Comparison of ENCODE assay signal across 15 mouse cellular contexts in genomic region chr2:24453206-24453605, GRCm38 (mm10). TPM values are rescaled to one million over a fixed set of nuclear protein-coding genes. Genes with fewer than 3 reads are reported as not detected.
DNase-seq lines count a peak whose midpoint lies in the region; ATAC-seq and TF ChIP-seq lines count a peak whose summit lies in the region.
"Had no signal": no experiment of that assay in that cellular context is flagged by ENCODE, and none has a peak within 500 bp of the region (broad histone marks: within the 10 kb centered on the region; RNA-seq: fewer than 3 reads in every experiment).

No protein-coding gene starts in this region.

- peak; percentile 100 for DNase-seq in 3T3-L1 (ENCODE audit: low read depth, low spot score)
- DNase-seq in Muller cell, postnatal 12 days (ENCODE audit: inconsistent ontology term) = peak; percentile 83
- DNase-seq in gastrocnemius, postnatal 25 days = peak; percentile 38
- DNase-seq in kidney, postnatal 0 days (ENCODE audit: low spot score) = peak; percentile 61
- no peak for DNase-seq in testis, postnatal 14 days (ENCODE audit: low spot score)
- no peak for DNase-seq in midbrain, postnatal 0 days (ENCODE audit: low spot score)
- DNase-seq in cerebellum, postnatal 25 days = no peak
- DNase-seq: cerebellum, adult 8-10 months; layer of hippocampus, postnatal 36 days; right cerebral cortex, postnatal 4 days had no signal

- H3K4me2 ChIP-seq in kidney, postnatal 0 days (ENCODE audit: low read length) = 0 out of 2 replicates have a peak overlapping the region, but pooled peaks have one; percentile 10
- no peak overlapping the region for H3K4me2 ChIP-seq in midbrain, postnatal 0 days (ENCODE audit: low read depth, low read length, poor library complexity, severe bottlenecking)
- H3K4me2 ChIP-seq: embryonic facial prominence, embryonic 13.5 days; heart, embryonic 13.5 days; limb, embryonic 15.5 days; lung, embryonic 15.5 days had no signal

- H3K27ac ChIP-seq in kidney, postnatal 0 days = peak overlapping the region; percentile 86
- no peak overlapping the region for H3K27ac ChIP-seq in midbrain, postnatal 0 days (ENCODE audit: low read depth, low read length)
- H3K27ac ChIP-seq: embryonic facial prominence, embryonic 13.5 days; heart, embryonic 13.5 days; limb, embryonic 15.5 days; lung, embryonic 15.5 days had no signal

- 45% methylated on average over 5 of the region's 5 CpGs for WGBS in kidney, postnatal 0 days
- 83% methylated on average over 5 of the region's 5 CpGs for WGBS in midbrain, postnatal 0 days

- H3K4me1 ChIP-seq in kidney, postnatal 0 days (replicated peaks; ENCODE audit: insufficient read depth, low read length) = peaks cover 25% of the 10 kb centered on the region
- H3K4me1 ChIP-seq in midbrain, postnatal 0 days (ENCODE audit: insufficient read depth, low read length) = no peaks in the 10 kb centered on the region
- H3K4me1 ChIP-seq: embryonic facial prominence, embryonic 13.5 days; heart, embryonic 13.5 days; limb, embryonic 15.5 days; lung, embryonic 15.5 days had no signal

- ATAC-seq in kidney, postnatal 0 days (replicated peaks; ENCODE audit: low FRiP score, low read depth) = no peak; the same call in 1 of the 2 replicates
- no peak for ATAC-seq in midbrain, postnatal 0 days (ENCODE audit: low FRiP score)
- ATAC-seq: activated CD4-positive, CD25-positive, alpha-beta regulatory T cell, adult 4 months had no signal

- no peak for TF ChIP-seq CTCF in kidney, postnatal 0 days (IDR thresholded peaks at IDR 0.05; ENCODE audit: low read depth)
- no peak for TF ChIP-seq CTCF in midbrain, postnatal 0 days (IDR thresholded peaks at IDR 0.05)

- no peaks in the 10 kb centered on the region for H3K9me3 ChIP-seq in kidney, postnatal 0 days (replicated peaks; ENCODE audit: low read length)
- no peaks in the 10 kb centered on the region for H3K9me3 ChIP-seq in midbrain, postnatal 0 days (ENCODE audit: low read length)
- H3K9me3 ChIP-seq: embryonic facial prominence, embryonic 13.5 days; heart, embryonic 13.5 days; limb, embryonic 15.5 days; lung, embryonic 15.5 days had no signal

- 0 out of 2 replicates have a peak, but pooled peaks cover 8% of the 10 kb centered on the region for H3K36me3 ChIP-seq in kidney, postnatal 0 days (ENCODE audit: insufficient read depth, low read length)
- no peaks in the 10 kb centered on the region for H3K36me3 ChIP-seq in midbrain, postnatal 0 days (ENCODE audit: insufficient read depth, low read length)
- H3K36me3 ChIP-seq: embryonic facial prominence, embryonic 13.5 days; heart, embryonic 13.5 days; limb, embryonic 15.5 days; lung, embryonic 15.5 days had no signal

- no peak overlapping the region for H3K4me3 ChIP-seq in kidney, postnatal 0 days (replicated peaks; ENCODE audit: low read depth, low read length)
- no peak overlapping the region for H3K4me3 ChIP-seq in midbrain, postnatal 0 days (ENCODE audit: low read depth, low read length)
- H3K4me3 ChIP-seq: embryonic facial prominence, embryonic 13.5 days; heart, embryonic 13.5 days; limb, embryonic 15.5 days; lung, embryonic 15.5 days had no signal

- no peaks in the 10 kb centered on the region for H3K27me3 ChIP-seq in kidney, postnatal 0 days (ENCODE audit: insufficient read depth, low read length)
- H3K27me3 ChIP-seq in midbrain, postnatal 0 days (ENCODE audit: insufficient read depth, low read length) = no peaks in the 10 kb centered on the region
- H3K27me3 ChIP-seq: embryonic facial prominence, embryonic 13.5 days; limb, embryonic 15.5 days; lung, embryonic 15.5 days had no signal

- H3K9ac ChIP-seq in kidney, postnatal 0 days (ENCODE audit: low read depth, low read length) = no peak overlapping the region
- no peak overlapping the region for H3K9ac ChIP-seq in midbrain, postnatal 0 days (replicated peaks; ENCODE audit: low read length, poor library complexity, severe bottlenecking)
- H3K9ac ChIP-seq: embryonic facial prominence, embryonic 13.5 days; heart, embryonic 13.5 days; limb, embryonic 15.5 days; lung, embryonic 15.5 days had no signal

RNA-seq across cellular contexts. Expression of gene Pax8, which starts 22.2 kb away (rescaled TPM):
- total RNA-seq in gastrocnemius, postnatal 25 days (2021) = not detected
- 116 and 120 TPM in 2 replicates for polyA plus RNA-seq in kidney, postnatal 0 days (2015; fragmentation: Nextera tagmentation; extraction: Ambion mirVana)
- total RNA-seq in midbrain, postnatal 0 days (2014; rRNA removed) = 6.4 and 13.3 TPM in 2 replicates
- 2.7 and 4.0 TPM in 2 replicates for polyA plus RNA-seq in midbrain, postnatal 0 days (2015; fragmentation: Nextera tagmentation; extraction: Ambion mirVana)
- total RNA-seq: layer of hippocampus, postnatal 36 days had no signal
- polyA plus RNA-seq: activated CD4-positive, CD25-positive, alpha-beta regulatory T cell, adult 4 months had no signal

Comparison
In these comparisons a context has a peak if more than half of its experiments do, and no peak if none do; other contexts are left out.
1. DNase-seq: peak in 3T3-L1 (single experiment), Muller cell, postnatal 12 days (single experiment), gastrocnemius, postnatal 25 days (single experiment) and kidney, postnatal 0 days (single experiment); none in testis, postnatal 14 days (single experiment), midbrain, postnatal 0 days (single experiment) and cerebellum, postnatal 25 days (0 of 2).